In genomic region chr7:140101993-140102860, GRCm38 (mm10) we compare ENCODE assay signal across 8 mouse cellular contexts. TPM values are rescaled to one million over a fixed set of nuclear protein-coding genes. Genes with fewer than 3 reads are reported as not detected.
DNase-seq lines count a peak whose midpoint lies in the region; ATAC-seq lines count a peak whose summit lies in the region.

Gene Fuom (minus strand): TSS chr7:140102441.

- intact Hi-C loops in gastrocnemius, postnatal 36 days (cut with DNase I): no loop called here
- intact Hi-C loops in left cerebral cortex, postnatal 36 days (cut with DNase I): loop anchor here (1.0 to 2.0 kb wide), 2 partner anchors 14 to 21 kb away; partner anchors contain the start of gene Echs1

- H3K4me1 ChIP-seq in intestine, embryonic 15.5 days (replicated peaks): 0 out of 2 replicates have a peak, but pooled peaks cover 9% of the 10 kb centered on the region
- H3K4me1 ChIP-seq in midbrain, embryonic 10.5 days: peaks cover 17% of the 10 kb centered on the region

- no peaks in the 10 kb centered on the region for H3K27me3 ChIP-seq in intestine, embryonic 15.5 days (replicated peaks)
- peaks cover 23% of the 10 kb centered on the region for H3K27me3 ChIP-seq in midbrain, embryonic 10.5 days (ENCODE audit: low read depth, poor library complexity, severe bottlenecking)

- H3K9ac ChIP-seq in intestine, embryonic 15.5 days: peak within 1 kb of the TSS; percentile 54

- peaks cover 8% of the 10 kb centered on the region; the same call in 1 of the 2 replicates for H3K36me3 ChIP-seq in intestine, embryonic 15.5 days
- peaks cover 26% of the 10 kb centered on the region for H3K36me3 ChIP-seq in midbrain, embryonic 10.5 days

- H3K9me3 ChIP-seq in intestine, embryonic 15.5 days: no peaks in the 10 kb centered on the region
- no peaks in the 10 kb centered on the region for H3K9me3 ChIP-seq in midbrain, embryonic 10.5 days (replicated peaks)

- peak within 1 kb of the TSS; percentile 41 for H3K4me3 ChIP-seq in intestine, embryonic 15.5 days (replicated peaks)
- H3K4me3 ChIP-seq in midbrain, embryonic 10.5 days: peak within 1 kb of the TSS; percentile 57

- H3K4me2 ChIP-seq in intestine, embryonic 15.5 days (replicated peaks): peak within 1 kb of the TSS; percentile 81

- ATAC-seq in intestine, embryonic 15.5 days: peak; percentile 96

- peak; percentile 95 for DNase-seq in adrenal gland, postnatal 10 days
- peak; percentile 56 for DNase-seq in embryo, embryonic 11.5 days (ENCODE audit: low read depth, low spot score)
- DNase-seq in gastrocnemius, postnatal 36 days: peak; percentile 78 to 81
- peak; percentile 82 to 86 for DNase-seq in left cerebral cortex, postnatal 36 days (ENCODE audit: low spot score in 2 of 2)
- peak; percentile 73 for DNase-seq in midbrain, embryonic 10.5 days (ENCODE audit: low spot score)
- DNase-seq in right cerebral cortex, postnatal 4 days: peak; percentile 66
- DNase-seq in yolk sac, embryonic 10.5 days (ENCODE audit: low spot score): peak; percentile 69

- H3K27ac ChIP-seq in intestine, embryonic 15.5 days: peak within 1 kb of the TSS; percentile 81
- H3K27ac ChIP-seq in midbrain, embryonic 10.5 days (replicated peaks): peak within 1 kb of the TSS; percentile 75

- 1% methylated on average over 30 of the region's 30 CpGs for WGBS in intestine, embryonic 15.5 days
- WGBS in midbrain, embryonic 10.5 days: 2% methylated on average over 30 of the region's 30 CpGs

RNA-seq across cellular contexts. Expression of gene Fuom, which starts in this region (rescaled TPM):
- total RNA-seq in adrenal gland, postnatal 10 days (2021): 10 to 100 TPM; 82.5 to 99.0 TPM
- 10 to 100 TPM; 38.9 to 42.5 TPM for total RNA-seq in gastrocnemius, postnatal 36 days (2021)
- 53.5 and 59.6 TPM in 2 replicates for polyA plus RNA-seq in intestine, embryonic 15.5 days (2015; fragmentation: Nextera tagmentation; extraction: Ambion mirVana)
- 10 to 100 TPM; 47.5 to 52.8 TPM for total RNA-seq in left cerebral cortex, postnatal 36 days (2021)
- polyA plus RNA-seq in midbrain, embryonic 10.5 days (2016; fragmentation: Nextera tagmentation; extraction: Ambion mirVana): 10.9 and 12.8 TPM in 2 replicates

Comparison
In these comparisons a context has a peak if more than half of its experiments do, and no peak if none do; other contexts are left out.
1. Peak in every context shown above with its lines: DNase-seq, ATAC-seq, H3K4me3 ChIP-seq and H3K27ac ChIP-seq.